Mouse (Mus musculus) NIH3T3 (cell line): Measurements from ENCODE around the gene Gas2l3.
A peak's percentile ranks its signal among the peaks of the same experiment; 100 is the strongest.

Experiments
- DNase-seq: peaks from one replicate; pipeline ENCODE4 v3.0.0-alpha.2; 2012; ENCODE audit warnings: low read depth

Gas2l3 gene

DNA sequence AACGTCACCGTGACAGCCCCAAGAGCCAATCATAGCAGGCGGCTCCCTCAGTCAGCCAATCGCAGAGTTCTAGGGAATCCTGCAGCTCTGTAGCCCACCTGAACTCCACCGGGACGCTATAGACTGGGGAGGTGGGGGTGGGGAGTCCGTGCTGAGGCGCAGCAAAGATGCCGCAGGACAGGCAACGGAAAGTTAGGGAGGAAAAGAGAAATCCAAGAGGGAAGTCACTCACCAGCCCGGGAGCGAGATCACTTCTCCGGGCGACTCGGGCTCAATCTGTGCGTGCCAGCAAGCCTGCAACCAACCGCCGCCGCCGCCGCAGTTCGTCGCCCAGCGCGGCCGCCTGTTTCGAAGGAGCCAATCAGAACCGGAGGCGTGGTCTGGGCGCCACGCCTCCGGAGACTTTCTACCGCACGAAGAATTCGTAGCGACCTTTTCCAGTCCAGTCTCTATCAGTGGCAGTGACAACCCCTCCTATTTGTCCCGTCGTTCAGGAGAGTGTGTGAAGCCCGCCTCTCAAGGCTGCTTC is at the start of gene Gas2l3:
Gene Gas2l3 (minus strand): TSS at position 345 of the 529 bp plus-strand sequence.
- peak; percentile 92 for DNase-seq

DNA sequence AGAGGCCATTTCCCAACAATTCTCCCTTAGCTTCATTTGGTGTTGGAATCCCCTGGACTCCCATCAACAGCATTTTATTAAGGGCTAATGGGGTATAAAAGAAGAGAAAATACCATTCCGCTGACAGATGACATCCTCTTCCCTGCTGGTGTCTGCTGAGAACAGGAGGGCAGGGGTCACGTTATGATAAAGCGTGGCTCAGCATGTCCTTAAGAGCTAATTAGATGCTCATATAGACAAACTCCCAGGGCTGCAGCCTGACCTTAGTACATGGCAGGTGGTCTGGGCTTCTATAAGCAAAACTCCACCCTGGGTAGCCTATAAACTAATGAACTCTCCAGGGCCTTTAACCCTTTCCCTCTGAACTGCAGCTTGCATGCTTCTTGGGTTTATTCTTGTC is 47.6 kb upstream of the Gas2l3 start:
- no peak for DNase-seq

DNA sequence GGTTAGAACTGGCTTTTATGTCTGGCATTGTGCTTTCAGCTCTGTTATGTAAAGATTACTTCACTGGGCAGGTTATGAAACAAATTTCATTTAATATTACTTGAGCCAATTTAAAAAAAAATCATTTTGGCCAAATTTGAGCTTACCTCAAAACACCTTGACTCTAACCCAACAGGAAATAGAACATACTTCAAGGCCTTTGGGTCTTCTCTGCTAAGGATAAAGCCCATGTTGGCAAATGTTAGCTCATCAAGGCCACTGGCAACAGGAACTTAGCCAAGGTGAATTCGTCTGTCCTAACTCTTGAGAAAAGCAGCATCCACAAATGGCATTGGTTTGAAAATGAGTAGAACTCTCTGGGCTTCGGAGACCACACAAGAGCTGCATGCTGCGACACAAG is 46.5 kb upstream of the Gas2l3 start:
- no peak for DNase-seq

DNA sequence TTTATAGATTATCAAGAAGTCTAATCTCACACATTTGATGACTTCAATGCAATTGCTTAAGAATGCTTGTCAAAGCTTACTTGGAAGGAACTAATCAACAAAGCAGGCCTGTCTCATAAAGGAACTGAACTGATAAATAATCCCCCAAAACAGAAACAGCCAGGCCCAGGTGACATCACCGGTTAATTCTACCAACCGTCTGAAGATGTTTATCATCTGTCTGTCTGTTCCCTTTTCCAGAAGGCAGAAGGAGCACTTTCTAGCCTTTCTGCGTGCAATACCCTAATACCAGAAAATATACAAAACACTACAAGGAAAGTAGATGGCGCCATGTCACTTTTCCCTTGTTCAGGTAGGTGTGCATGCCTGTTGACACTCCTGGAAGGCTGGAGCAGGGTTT is 45.7 kb upstream of the Gas2l3 start:
- no peak for DNase-seq

DNA sequence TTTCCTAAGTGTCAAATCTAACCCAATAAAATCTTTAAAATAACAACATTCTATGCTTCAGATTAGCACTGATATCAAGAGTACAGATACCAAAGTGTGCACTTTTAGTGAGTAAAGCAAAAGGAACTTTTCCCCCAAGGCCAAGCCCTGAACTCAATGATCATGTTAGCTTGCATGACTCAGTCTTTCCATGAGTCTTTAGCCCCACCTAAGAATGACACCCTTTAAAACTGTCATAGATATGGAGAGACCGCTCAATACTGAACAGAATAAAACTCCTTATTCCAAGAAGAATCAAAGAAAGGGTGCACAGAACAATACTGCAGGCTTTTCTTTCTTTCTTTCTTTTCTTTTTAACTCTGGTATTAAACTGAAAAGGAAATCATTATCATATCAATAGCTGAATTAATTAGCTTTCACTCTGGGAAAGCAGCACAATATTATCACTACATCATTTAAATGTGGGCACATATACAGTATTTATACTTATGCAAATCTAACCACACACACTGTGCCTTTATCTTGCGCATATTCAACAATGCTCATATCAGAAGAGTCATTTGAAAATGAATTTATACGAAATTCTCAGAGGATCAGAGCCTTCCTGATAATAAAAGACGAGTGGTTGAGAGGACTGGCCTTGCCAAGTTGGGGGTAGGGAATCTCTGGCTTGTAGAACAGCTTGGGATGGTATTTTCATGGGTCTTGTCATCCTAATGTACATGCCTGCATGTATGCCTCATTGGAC is 43.4 kb upstream of the Gas2l3 start:
- peak; percentile 38 for DNase-seq

DNA sequence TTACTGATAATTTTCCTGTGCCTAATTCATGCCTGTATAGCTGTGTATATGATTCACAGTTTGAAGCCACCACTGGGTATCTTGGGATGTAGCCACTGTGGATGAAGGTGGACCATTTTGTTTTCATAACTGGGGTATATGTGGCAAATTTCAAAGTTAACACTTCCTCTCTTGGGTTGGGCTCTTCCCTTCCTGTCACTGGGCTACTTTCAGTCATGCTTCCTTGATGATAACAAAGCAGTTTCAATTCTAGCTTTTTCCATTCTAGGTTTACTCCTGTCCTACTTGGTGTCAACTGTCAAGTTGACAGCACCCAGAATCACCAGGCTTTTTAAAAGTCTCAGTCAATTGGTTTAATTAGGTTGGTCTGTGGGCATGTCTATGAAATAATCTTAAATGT is 41.1 kb upstream of the Gas2l3 start:
- DNase-seq: no peak

DNA sequence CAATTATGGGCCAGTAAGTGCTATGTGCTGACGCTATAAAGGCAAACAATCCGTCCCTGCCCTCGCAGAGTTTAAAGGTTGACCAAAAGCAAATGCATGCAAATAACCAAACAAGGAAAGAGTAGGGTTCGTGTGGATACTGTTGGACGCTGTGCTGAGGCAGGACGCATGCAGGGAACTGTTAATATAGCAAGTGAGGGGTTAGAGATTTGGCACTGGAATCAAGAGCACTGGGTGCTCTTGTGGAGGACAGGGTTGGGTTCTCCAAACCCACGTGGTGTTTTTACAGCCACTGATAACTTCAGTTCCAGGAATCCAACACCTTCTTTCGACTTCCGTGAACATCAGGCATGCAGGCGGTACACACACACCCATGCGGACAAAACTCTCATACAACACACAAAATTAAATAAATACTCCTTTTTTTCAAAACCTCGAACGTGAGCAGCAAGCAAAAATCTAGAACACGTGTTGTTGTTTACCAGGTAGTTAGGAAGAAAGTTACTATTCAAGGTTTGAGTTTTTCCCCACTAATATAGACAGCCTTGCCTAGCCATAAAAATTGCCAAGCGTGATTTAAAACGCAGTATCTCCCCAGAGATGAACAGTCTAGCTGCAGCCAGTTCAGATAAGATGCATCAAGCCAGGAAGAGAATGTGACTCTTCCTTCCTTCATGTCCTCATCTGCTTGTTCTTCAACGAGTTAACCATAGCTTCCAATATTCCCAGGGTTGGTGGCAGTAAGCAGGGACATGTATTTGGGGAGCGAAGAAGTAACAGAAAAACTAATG is 40.2 kb upstream of the Gas2l3 start:
- DNase-seq: no peak

DNA sequence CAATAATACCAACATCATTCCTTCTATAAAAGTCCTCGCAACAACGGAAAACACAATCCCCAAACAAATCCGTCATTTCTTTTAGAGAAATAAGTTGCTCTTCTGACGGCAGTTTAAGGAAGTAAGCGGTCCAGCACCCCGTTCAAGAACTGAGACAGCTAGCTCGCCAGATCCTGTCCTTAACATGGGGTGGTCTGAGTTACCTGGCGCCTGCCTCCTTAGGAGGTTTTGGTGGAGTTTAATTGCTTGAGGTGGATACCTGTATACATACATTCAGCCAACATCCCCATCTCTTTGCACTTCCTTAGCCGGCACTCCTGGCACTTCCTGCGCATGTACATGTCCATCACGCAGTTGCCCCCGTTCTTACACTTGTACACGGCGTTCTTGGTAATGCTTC is 39.3 kb upstream of the Gas2l3 start:
- no peak for DNase-seq

DNA sequence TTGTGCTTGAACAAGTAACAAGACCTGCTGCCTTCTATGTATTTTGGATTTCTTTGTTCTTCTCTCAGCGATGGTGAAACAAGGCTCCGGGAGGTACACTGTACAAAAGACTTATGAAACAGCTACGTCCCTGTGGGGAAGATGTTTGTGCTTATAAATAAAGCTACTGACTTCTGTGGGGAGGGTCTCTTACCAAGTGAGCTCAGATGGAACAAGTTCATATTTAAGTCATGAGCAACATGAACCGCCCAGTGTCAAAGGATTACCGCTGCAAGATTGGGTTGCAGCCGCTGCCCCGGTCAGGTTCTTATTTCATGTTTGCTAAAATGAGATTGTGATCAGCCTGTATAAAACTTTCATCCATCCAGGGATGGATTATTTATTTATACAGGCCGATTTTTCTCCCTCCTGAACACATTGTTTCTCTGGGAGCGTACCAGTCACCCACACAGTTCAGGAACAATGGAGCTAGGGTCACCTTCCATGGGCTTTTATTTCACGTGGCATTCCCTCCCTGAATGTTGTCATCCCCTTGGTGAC is 38.4 kb upstream of the Gas2l3 start:
- DNase-seq: no peak

DNA sequence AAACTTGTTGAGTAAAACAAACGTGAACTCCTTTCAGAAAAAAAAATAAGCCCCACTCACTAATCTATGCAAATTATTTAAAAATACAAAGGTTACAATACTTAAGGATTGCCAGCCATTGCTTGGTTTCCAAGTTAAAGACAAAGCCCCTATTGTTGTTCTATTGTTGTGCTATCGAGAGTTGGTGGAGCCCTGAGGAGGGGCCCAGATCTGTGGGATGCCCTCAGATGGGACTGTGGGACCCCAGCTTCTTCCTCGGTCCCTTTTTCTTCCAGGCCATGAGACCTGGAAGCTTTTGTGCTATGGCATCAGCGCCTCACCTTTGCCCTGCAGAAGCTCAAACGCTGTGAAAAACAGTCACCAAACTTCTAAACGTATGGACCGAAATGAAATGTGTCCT is 37.9 kb upstream of the Gas2l3 start:
- no peak for DNase-seq

DNA sequence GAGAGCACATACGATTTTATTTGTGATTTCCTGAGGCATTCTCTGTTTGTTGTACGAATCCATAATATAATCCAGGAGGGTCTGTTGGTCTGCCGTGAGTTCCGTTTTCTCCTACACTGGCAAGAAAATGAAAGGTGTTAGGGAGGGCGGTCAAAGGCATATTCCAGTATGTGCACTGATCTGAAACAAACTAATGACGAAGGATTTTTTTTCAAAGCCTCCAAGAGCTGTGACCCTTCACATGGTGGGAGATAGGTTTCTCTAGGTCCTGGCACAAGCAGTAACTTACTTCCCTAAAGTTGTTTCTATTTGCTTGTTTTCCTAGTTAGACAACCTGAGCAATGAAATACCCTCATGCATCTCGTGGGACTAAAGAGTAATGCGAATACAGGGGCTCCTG is 35.0 kb upstream of the Gas2l3 start:
- DNase-seq: no peak

DNA sequence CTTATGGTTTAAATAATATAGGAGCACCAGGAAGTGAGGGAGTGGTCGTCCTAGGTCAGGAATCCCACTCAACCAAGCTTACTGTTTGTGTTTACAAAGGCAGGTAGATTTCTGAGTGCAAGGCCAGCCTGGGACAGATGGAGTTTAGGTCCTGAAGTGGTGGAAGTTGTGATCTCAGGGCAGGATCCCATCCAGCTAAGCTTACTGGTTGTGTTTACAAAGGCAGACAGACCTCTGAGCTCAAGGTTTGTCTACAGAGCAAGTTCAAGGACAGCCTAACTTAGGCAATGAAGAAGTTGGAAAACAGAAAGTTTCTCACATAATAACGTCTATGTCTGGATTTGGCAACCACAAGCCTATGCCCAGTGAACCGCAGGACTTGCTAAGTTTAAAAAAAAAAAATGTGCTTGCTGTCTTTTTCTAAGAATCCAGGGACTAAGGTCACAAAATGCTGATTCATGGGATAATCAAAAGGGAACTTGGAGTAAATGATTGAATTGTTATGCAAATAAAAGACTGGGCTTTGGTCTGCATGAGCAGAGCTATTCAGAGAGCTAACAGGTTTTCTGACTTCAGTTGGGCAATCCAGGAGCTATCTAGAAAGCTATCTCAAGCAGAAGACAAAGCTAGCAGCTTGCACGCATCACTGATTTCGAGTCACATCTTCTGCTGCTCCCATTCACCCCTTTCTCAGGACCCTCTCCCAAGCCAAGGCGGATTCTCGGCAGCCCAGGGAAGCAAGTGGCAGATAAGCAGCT is 27.0 kb upstream of the Gas2l3 start:
- DNase-seq: no peak

DNA sequence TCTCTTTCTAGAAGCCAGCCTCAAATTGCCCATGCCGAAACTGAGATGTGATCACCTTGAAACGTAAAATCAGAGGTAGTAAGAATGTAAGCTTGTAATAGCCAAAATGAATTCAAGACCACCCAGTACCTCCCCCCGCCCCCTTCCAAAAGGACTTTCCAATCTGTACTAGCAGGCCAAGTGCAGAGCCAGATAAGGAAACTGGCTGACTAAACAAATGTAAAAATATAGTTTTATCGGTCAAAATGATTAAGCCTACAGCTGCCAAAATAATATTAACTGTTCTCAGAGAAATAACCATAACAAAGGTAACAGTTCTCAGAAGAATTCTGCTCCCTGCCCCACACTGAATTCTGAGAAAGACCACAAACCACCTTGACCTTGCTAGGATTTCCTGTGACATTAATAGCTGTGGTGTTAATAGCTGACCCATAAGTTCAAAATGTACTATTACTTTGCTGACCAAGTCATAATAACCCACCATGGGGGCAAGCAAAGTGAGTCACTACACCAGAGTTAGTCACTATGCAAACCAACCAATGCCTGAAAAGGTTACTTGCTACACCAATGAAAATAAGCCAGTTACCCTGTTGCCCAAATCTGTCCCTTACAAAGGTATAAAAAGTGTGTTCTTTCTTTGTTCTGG is 21.1 kb upstream of the Gas2l3 start:
- no peak for DNase-seq

DNA sequence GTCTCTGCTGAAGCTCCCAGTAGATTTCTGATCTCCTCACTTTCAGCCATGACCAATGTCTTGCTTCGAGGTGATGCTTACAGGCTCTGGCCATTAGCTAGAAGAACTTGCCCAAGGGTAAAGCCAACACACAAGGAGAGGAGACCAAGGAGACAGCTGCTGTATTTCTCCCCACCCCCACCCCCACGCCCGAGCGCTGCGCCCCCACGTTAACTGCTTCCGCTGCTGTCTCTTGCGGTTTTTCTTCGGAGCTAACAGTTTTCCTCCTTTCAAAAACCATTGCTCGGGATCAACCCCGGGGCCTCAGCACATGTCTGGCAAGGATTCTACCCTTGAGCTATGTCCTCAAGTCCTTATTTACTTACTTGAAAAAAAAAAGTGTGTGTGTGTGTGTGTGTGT is 19.1 kb upstream of the Gas2l3 start:
- no peak for DNase-seq

DNA sequence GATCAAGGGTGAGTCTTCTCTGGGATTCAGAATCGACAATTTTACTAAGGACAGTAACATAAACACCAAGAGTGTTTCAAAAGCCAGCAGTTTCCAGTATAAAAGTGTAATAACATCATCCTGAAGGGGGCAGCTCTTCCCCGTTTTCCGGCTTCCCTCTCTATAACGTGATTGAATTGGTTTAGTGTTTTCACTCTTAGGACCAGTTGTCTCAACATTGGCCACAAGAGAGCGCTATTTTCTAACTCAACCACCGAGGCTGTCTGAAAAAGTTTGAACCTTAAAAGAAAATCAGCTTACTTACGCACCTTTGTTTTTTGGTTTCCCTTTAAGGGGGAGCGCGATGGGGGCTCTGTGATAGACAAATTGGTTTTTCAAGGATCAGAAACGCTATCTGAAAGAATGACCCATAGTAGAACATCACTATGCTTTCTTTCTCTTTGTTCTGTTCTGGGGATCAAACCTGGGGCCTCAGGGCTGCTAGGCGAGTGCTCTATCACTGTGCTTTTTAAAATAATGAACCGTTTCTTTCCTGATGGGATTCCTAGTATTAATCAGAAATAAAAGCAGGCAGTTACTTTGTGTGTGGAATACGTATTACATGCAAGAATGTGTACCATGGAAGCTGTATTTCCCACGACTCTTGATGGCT is 18.2 kb upstream of the Gas2l3 start:
- peak; percentile 97 for DNase-seq

DNA sequence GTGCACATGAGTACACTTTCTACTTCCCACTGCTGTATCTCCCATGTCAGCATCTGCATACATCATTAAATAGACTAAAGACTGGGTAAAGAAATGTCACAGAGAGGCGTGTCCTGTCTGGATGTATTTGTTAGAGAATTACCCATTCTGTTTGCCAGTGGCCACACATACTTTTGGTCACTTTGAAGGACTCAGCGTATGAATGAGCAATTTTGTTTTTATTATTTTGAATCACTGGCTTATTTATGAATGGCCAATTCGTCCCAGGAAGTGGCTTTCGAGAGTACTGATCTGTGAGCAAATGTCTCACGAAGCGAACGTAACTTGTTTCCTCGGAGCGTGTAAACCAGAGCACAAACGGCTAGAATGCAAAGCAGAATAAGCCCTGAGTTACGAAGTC is 17.2 kb upstream of the Gas2l3 start:
- DNase-seq: no peak

DNA sequence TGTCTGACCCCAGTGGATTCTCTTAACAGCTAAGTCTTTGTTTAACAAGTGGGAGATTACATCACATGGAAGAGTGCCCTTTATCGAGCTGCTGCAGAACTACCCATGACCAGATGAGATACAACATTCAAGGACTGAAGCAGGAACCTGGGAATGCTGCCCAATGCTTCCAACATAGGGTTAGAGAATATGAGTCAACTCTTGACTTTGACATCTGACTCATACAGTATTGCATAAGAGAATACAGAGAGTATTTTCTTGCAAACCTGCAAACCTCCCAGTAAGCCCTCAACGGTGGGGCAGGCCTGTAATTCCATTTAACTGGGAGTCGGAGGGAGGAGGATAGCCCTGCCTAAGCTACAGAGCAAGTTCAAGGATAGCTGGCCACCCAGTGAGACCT is 15.0 kb upstream of the Gas2l3 start:
- DNase-seq: peak; percentile 92

DNA sequence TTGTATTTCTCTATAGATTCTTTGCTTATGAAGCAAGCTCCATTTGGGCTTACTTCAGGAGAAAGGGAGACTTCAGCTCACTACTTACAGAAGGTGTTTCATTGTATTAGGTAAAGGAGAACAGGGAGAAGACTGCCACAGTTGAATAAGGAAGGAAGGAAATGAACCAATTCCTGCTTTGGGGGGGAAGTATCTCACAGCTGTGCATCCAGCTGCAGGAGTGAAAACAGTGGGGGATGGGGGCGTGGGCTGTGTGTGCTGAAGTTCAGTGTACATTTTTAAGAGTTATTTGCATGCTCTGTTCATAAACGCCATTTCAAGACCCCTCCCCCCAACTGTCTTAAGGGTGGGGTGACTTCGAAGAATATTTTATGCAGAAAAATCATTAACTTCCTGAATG is 10.0 kb upstream of the Gas2l3 start:
- DNase-seq: no peak

DNA sequence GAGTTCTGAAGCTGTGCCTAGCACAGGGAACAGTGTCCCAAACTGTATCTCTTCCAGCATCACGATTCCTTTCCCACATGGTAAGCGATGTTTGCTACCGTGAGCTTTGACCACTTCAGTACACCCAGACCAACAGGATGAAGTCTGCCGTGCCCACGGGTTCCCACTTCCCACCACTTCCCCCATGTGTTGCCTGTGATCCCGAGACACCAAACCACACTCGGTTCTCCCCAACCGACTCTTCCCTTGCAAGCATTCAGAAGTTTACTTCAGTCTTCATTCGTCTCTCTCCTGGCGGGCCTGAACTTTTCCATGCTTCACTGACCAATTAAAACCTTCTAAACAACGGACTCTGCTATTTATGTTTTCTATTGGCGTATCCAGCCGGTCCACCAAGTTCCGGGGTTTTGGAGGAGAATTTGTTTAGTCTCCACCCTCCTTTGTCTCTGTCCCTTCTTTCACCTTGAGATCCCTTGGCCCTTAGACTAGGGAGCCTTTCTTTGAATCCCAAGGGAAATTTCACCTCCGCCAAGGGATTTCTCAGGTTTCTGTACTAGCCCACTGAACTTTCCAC is 9.4 kb upstream of the Gas2l3 start:
- DNase-seq: no peak

DNA sequence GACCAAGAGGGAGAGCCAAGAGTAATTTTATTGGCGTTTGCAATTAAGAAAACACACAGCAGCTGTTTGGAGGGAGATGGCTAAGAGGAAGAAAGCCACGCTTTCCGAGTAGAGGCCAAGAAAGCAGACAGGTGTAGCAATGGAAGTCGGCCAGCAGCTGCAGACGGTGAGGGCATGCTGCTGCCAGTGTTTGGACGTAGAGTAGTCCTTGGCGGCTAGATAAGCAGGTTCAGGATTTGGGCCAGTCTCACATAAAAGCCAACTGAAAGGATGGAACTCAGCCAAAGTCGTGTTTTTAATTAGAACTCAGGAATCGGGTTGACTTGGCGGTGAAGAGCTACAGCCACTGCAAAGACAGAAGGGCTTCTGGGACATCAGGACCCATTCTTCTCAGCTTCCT is 6.6 kb upstream of the Gas2l3 start:
- no peak for DNase-seq

DNA sequence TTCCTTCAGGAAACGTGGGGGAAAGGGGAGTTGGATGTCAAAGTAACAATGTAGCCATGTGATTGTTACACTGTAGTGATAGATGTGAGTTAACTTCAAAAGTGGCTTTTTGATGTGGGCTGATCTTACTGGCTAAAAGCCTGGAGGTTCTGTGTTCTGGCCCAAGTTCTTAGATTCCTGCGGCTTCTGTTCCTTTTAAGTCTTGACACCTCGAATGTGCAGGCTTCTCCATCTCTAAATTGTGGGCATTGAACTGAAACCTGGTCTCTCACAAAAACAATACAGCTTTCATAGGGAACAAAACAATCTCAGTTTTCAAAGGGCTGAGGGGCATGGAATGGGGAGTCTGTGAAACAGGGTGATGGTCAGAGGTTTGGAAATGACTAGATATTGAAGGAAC is 614 bp upstream of the Gas2l3 start:
- DNase-seq: no peak
